Mouse (Mus musculus): ENCODE results near the gene Pip5k1c.

- TF ChIP-seq POLR2A (IDR thresholded peaks at IDR 0.05; ENCODE audit: insufficient read length, low read depth) (no peak), USF1 (IDR thresholded peaks at IDR 0.05; ENCODE audit: low read depth) (no peak), E2F4 (IDR thresholded peaks at IDR 0.05; ENCODE audit: insufficient read depth) (no peak), MAX (IDR thresholded peaks at IDR 0.05; ENCODE audit: low read depth) (no peak), CEBPB (IDR thresholded peaks at IDR 0.05; ENCODE audit: insufficient read depth, poor library complexity, severe bottlenecking) (no peak), MYOD1 (IDR thresholded peaks at IDR 0.05; ENCODE audit: control insufficient read depth in 1 of 3, insufficient read length in 2 of 3, low read depth in 2 of 3) (no peak), SRF (IDR thresholded peaks at IDR 0.05; ENCODE audit: control insufficient read depth, insufficient read length, low read depth) (no peak), POLR2AphosphoS2 (IDR thresholded peaks at IDR 0.05; ENCODE audit: insufficient read length, low read depth) (no peak), MYOG (IDR thresholded peaks at IDR 0.05; ENCODE audit: control insufficient read depth in 1 of 3, insufficient read depth in 1 of 3, insufficient read length in 2 of 3, low read depth in 2 of 3) (no peak), TCF12 (IDR thresholded peaks at IDR 0.05; ENCODE audit: insufficient read depth, poor library complexity, severe bottlenecking) (no peak), REST (IDR thresholded peaks at IDR 0.05; ENCODE audit: insufficient read depth, insufficient read length) (no peak), TCF3 (IDR thresholded peaks at IDR 0.05; ENCODE audit: insufficient read length, low read depth) (no peak)
Observed at GRCm38 (mm10) chr10:81325176-81325575, 32.4 kb downstream of the Pip5k1c start.

Data from myocyte (in vitro differentiated cells).